Mouse (Mus musculus): ENCODE results near the gene Tmem158. TPM values are rescaled to one million over a fixed set of nuclear protein-coding genes. Genes with fewer than 3 reads are reported as not detected.
A peak's percentile ranks its signal among the peaks of the same experiment; 100 is the strongest.

Tmem158 gene
- polyA plus RNA-seq, 1 experiment from 2014 or later, result 12.2 TPM

GRCm38 (mm10) chr9:123259461-123259895 is 1.1 kb downstream of the Tmem158 start:
- Histone ChIP-seq H3K4me3 (replicated peaks; ENCODE audit: low read depth, low read length) (peak overlapping the region; percentile 68), H3K4me2 (ENCODE audit: low read length) (peak overlapping the region; percentile 97), H3K9me3 (replicated peaks; ENCODE audit: low read length) (no peaks in the 10 kb centered on the region), H3K27me3 (ENCODE audit: insufficient read depth, low read length) (0 out of 2 replicates have a peak, but pooled peaks cover 4% of the 10 kb centered on the region), H3K27ac (no peak overlapping the region), H3K36me3 (ENCODE audit: insufficient read depth, low read length) (no peaks in the 10 kb centered on the region), H3K9ac (ENCODE audit: low read depth, low read length) (peak overlapping the region; percentile 60), H3K4me1 (replicated peaks; ENCODE audit: insufficient read depth, low read length) (0 out of 2 replicates have a peak, but pooled peaks cover 6% of the 10 kb centered on the region)
- ATAC-seq (replicated peaks; ENCODE audit: low FRiP score, low read depth) (no peak), DNase-seq (ENCODE audit: low spot score) (peak; percentile 88)
- under 1% methylated on average over 45 of the region's 45 CpGs for WGBS
- peak; percentile 74 for TF ChIP-seq CTCF (IDR thresholded peaks at IDR 0.05; ENCODE audit: low read depth)

GRCm38 (mm10) chr9:123258796-123259195 is 1.8 kb downstream of the Tmem158 start:
- WGBS, result 34% methylated on average over 10 of the region's 10 CpGs
- H3K27me3 ChIP-seq (ENCODE audit: insufficient read depth, low read length), result 0 out of 2 replicates have a peak, but pooled peaks cover 4% of the 10 kb centered on the region
- no peak for DNase-seq (ENCODE audit: low spot score)
- no peak overlapping the region for H3K9ac ChIP-seq (ENCODE audit: low read depth, low read length)
- TF ChIP-seq CTCF (IDR thresholded peaks at IDR 0.05; ENCODE audit: low read depth), result peak; percentile 11; the same call in 1 of the 2 replicates
- H3K4me3 ChIP-seq (replicated peaks; ENCODE audit: low read depth, low read length), result no peak overlapping the region
- H3K4me1 ChIP-seq (replicated peaks; ENCODE audit: insufficient read depth, low read length), result 0 out of 2 replicates have a peak, but pooled peaks cover 6% of the 10 kb centered on the region
- no peaks in the 10 kb centered on the region for H3K9me3 ChIP-seq (replicated peaks; ENCODE audit: low read length)
- H3K27ac ChIP-seq, result no peak overlapping the region
- peak overlapping the region; percentile 97; the same call in 1 of the 2 replicates for H3K4me2 ChIP-seq (ENCODE audit: low read length)
- ATAC-seq (replicated peaks; ENCODE audit: low FRiP score, low read depth), result no peak
- H3K36me3 ChIP-seq (ENCODE audit: insufficient read depth, low read length), result no peaks in the 10 kb centered on the region

- no peak overlapping the region for H3K4me3 ChIP-seq (replicated peaks; ENCODE audit: low read depth, low read length)
- H3K9ac ChIP-seq (ENCODE audit: low read depth, low read length), result no peak overlapping the region
- H3K27me3 ChIP-seq (ENCODE audit: insufficient read depth, low read length), result 0 out of 2 replicates have a peak, but pooled peaks cover 4% of the 10 kb centered on the region
- no peaks in the 10 kb centered on the region for H3K9me3 ChIP-seq (replicated peaks; ENCODE audit: low read length)
- H3K4me2 ChIP-seq (ENCODE audit: low read length), result no peak overlapping the region
- H3K4me1 ChIP-seq (replicated peaks; ENCODE audit: insufficient read depth, low read length), result 0 out of 2 replicates have a peak, but pooled peaks cover 6% of the 10 kb centered on the region
- no peak for DNase-seq (ENCODE audit: low spot score)
- no peak overlapping the region for H3K27ac ChIP-seq
- ATAC-seq (replicated peaks; ENCODE audit: low FRiP score, low read depth), result no peak
- 85% methylated on average over 3 of the region's 3 CpGs for WGBS
- TF ChIP-seq CTCF (IDR thresholded peaks at IDR 0.05; ENCODE audit: low read depth), result no peak
- no peaks in the 10 kb centered on the region for H3K36me3 ChIP-seq (ENCODE audit: insufficient read depth, low read length)
Observed at GRCm38 (mm10) chr9:123255736-123256135, 4.8 kb downstream of the Tmem158 start.

GRCm38 (mm10) chr9:123247992-123248391 is 12.6 kb downstream of the Tmem158 start:
- TF ChIP-seq CTCF (IDR thresholded peaks at IDR 0.05; ENCODE audit: low read depth), result no peak
- 84% methylated on average over 1 of the region's 1 CpGs for WGBS
- H3K4me3 ChIP-seq (replicated peaks; ENCODE audit: low read depth, low read length), result no peak overlapping the region

GRCm38 (mm10) chr9:123245146-123245545 is 15.4 kb downstream of the Tmem158 start:
- TF ChIP-seq CTCF (IDR thresholded peaks at IDR 0.05; ENCODE audit: low read depth), result no peak
- H3K27me3 ChIP-seq (ENCODE audit: insufficient read depth, low read length), result no peaks in the 10 kb centered on the region
- no peak overlapping the region for H3K27ac ChIP-seq
- no peaks in the 10 kb centered on the region for H3K9me3 ChIP-seq (replicated peaks; ENCODE audit: low read length)
- H3K4me3 ChIP-seq (replicated peaks; ENCODE audit: low read depth, low read length), result no peak overlapping the region
- H3K4me2 ChIP-seq (ENCODE audit: low read length), result no peak overlapping the region
- no peak for ATAC-seq (replicated peaks; ENCODE audit: low FRiP score, low read depth)
- WGBS, result 90% methylated on average over 4 of the region's 4 CpGs
- no peak overlapping the region for H3K9ac ChIP-seq (ENCODE audit: low read depth, low read length)
- DNase-seq (ENCODE audit: low spot score), result no peak
- H3K36me3 ChIP-seq (ENCODE audit: insufficient read depth, low read length), result no peaks in the 10 kb centered on the region
- no peaks in the 10 kb centered on the region for H3K4me1 ChIP-seq (replicated peaks; ENCODE audit: insufficient read depth, low read length)

More at GRCm38 (mm10) chr9:123247992-123248391, 12.6 kb downstream of the Tmem158 start:
- no peak overlapping the region for H3K27ac ChIP-seq
- H3K4me1 ChIP-seq (replicated peaks; ENCODE audit: insufficient read depth, low read length), result no peaks in the 10 kb centered on the region
- no peak overlapping the region for H3K9ac ChIP-seq (ENCODE audit: low read depth, low read length)
- no peaks in the 10 kb centered on the region for H3K27me3 ChIP-seq (ENCODE audit: insufficient read depth, low read length)
- H3K36me3 ChIP-seq (ENCODE audit: insufficient read depth, low read length), result no peaks in the 10 kb centered on the region
- ATAC-seq (replicated peaks; ENCODE audit: low FRiP score, low read depth) (no peak), DNase-seq (ENCODE audit: low spot score) (no peak)
- H3K9me3 ChIP-seq (replicated peaks; ENCODE audit: low read length), result no peaks in the 10 kb centered on the region
- H3K4me2 ChIP-seq (ENCODE audit: low read length), result no peak overlapping the region

- Histone ChIP-seq H3K27me3 (ENCODE audit: insufficient read depth, low read length) (no peaks in the 10 kb centered on the region), H3K36me3 (ENCODE audit: insufficient read depth, low read length) (no peaks in the 10 kb centered on the region), H3K27ac (no peak overlapping the region), H3K4me1 (replicated peaks; ENCODE audit: insufficient read depth, low read length) (no peaks in the 10 kb centered on the region), H3K9me3 (replicated peaks; ENCODE audit: low read length) (no peaks in the 10 kb centered on the region), H3K4me3 (replicated peaks; ENCODE audit: low read depth, low read length) (no peak overlapping the region), H3K4me2 (ENCODE audit: low read length) (no peak overlapping the region), H3K9ac (ENCODE audit: low read depth, low read length) (no peak overlapping the region)
- 0 out of 2 replicates have a peak, but pooled peaks have one; percentile 52 for ATAC-seq (replicated peaks; ENCODE audit: low FRiP score, low read depth)
- TF ChIP-seq CTCF (IDR thresholded peaks at IDR 0.05; ENCODE audit: low read depth), result no peak
- 43% methylated on average over 10 of the region's 10 CpGs for WGBS
- DNase-seq (ENCODE audit: low spot score), result no peak
Observed at GRCm38 (mm10) chr9:123243988-123244387, 16.6 kb downstream of the Tmem158 start.

All from kidney, postnatal 0 days (tissue).